Mouse (Mus musculus) liver, embryonic 11.5 days (tissue): Measurements from ENCODE around the gene Galnt4. TPM values are rescaled to one million over a fixed set of nuclear protein-coding genes. Genes with fewer than 3 reads are reported as not detected.

Experiments
- ATAC-seq: fragments of 200-750 bp; cut with Nextera tagmentation; replicated peaks from 2 replicates; pipeline ENCODE4 v1.8.0; 2017; ENCODE audit warnings: moderate number of reproducible peaks, mild to moderate bottlenecking, moderate TSS enrichment, moderate library complexity; ENCODE audit not compliant: low FRiP score
- DNase-seq: peaks from one replicate; pipeline ENCODE4 v3.0.0-alpha.2; 2017; ENCODE audit warnings: low spot score
- H3K27ac ChIP-seq: fragments of 300-500 bp; sonication (generic); 2 replicates; pipeline ENCODE4 v1.5.1; 2014; ENCODE audit warnings: mild to moderate bottlenecking, low read depth, low read length, control low read depth
- H3K27me3 ChIP-seq: fragments of 300-500 bp; sonication (generic); replicated peaks from 2 replicates; pipeline ENCODE4 v1.6.1; 2014; ENCODE audit warnings: low read length, mixed read lengths; ENCODE audit not compliant: control insufficient read depth, insufficient read depth
- H3K36me3 ChIP-seq: fragments of 300-500 bp; sonication (generic); 2 replicates; pipeline ENCODE4 v1.6.1; 2014; ENCODE audit warnings: mild to moderate bottlenecking, low read length, moderate library complexity, mixed read lengths; ENCODE audit not compliant: control insufficient read depth, insufficient read depth
- H3K4me1 ChIP-seq: fragments of 300-500 bp; sonication (generic); replicated peaks from 2 replicates; pipeline ENCODE4 v1.6.1; 2014; ENCODE audit warnings: low read length, mixed read lengths; ENCODE audit not compliant: control insufficient read depth, insufficient read depth
- H3K4me2 ChIP-seq: fragments of 300-500 bp; sonication (generic); 2 replicates; pipeline ENCODE4 v1.6.1; 2014; ENCODE audit warnings: mild to moderate bottlenecking, control low read depth, moderate library complexity
- H3K4me3 ChIP-seq: fragments of 300-500 bp; sonication (generic); 2 replicates; pipeline ENCODE4 v1.5.1; 2014; ENCODE audit warnings: low read depth, low read length, control low read depth
- H3K9ac ChIP-seq: fragments of 300-500 bp; sonication (generic); 2 replicates; pipeline ENCODE4 v1.6.1; 2014; ENCODE audit warnings: low read depth, low read length, control low read depth
- H3K9me3 ChIP-seq: fragments of 300-500 bp; sonication (generic); 2 replicates; pipeline ENCODE4 v1.6.1; 2016; ENCODE audit warnings: low read length, inconsistent platforms, mixed read lengths; ENCODE audit not compliant: control insufficient read depth
- WGBS: fragments of 180-500 bp; shearing (Covaris S2); extraction: QIAGEN DNeasy Blood & Tissue Kit; methylation state at CpG from one replicate; pipeline ENCODE4 v1.1.7; 2014; 5-methylcytosine and 5-hydroxymethylcytosine counted together
- polyA plus RNA-seq: library from polyadenylated mRNA; unstranded; fragments of >200 nt; fragmentation: Nextera tagmentation; extraction: Ambion mirVana; gene quantifications from 2 replicates; pipeline ENCODE4 v1.2.1, GENCODE M21; 2014

Galnt4 gene
- polyA plus RNA-seq, 1 experiment from 2014 or later = 7.0 TPM

DNA sequence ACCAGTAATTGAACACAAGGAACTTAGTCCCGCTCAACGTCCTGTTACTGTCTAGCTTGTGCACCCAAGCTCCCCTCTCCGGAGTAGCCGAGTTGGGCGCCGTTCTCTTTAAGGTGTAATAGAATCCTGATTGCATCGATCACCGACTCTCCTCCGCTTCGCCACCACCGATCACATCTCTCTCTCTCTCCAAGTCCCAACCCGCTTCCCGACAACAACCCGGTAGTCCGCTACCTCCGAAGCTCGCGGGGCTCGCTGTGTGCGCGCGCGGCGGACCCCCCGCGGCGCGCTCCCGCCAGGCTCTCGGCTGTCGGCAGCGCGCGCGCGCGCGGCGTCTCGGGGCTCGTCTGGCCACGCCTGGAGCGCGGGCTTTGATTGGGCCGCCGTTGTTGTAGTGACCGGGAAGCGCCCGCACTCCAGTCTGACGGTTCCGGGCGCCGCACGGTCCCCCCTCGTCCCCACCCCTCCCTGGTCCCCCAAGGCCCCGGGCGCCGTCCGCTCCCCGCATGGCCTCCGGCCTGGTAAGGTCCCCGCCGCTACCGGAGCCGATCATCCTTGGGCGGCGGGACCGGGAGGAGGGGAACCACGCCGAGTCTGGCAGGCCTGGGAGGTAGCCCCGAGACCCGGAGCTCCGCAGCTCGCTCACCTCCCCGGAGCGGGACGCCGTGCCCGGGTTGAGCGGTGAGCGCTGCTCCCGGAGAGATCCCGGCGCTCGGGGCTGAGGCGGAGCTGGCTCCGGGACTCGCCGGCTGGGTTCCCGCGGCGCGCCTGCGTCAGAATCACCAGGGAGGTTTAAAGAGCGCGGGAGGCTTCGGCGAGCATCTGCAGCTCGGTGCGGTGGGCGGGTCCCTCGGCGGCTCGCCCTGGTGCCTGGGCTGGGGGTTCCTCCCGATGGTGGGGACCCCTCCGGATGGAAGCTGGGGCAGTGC is 992 bp upstream of the Galnt4 start, which contains the start of gene Poc1b:
Gene Poc1b (plus strand): TSS at position 334 of the 929 bp plus-strand sequence.
- Histone ChIP-seq H3K9ac (peak within 1 kb of the TSS; percentile 89), H3K27me3 (no peaks in the 10 kb centered on the region), H3K4me1 (no peaks in the 10 kb centered on the region; the same call in 1 of the 2 replicates), H3K9me3 (peaks cover 3% of the 10 kb centered on the region; the same call in 1 of the 2 replicates), H3K27ac (peak within 1 kb of the TSS; percentile 78), H3K4me3 (peak within 1 kb of the TSS; percentile 92), H3K4me2 (peak within 1 kb of the TSS; percentile 95), H3K36me3 (peaks cover 10% of the 10 kb centered on the region)
- WGBS = under 1% methylated on average over 103 of the region's 106 CpGs
- ATAC-seq (peak; percentile 92), DNase-seq (peak; percentile 91)

DNA sequence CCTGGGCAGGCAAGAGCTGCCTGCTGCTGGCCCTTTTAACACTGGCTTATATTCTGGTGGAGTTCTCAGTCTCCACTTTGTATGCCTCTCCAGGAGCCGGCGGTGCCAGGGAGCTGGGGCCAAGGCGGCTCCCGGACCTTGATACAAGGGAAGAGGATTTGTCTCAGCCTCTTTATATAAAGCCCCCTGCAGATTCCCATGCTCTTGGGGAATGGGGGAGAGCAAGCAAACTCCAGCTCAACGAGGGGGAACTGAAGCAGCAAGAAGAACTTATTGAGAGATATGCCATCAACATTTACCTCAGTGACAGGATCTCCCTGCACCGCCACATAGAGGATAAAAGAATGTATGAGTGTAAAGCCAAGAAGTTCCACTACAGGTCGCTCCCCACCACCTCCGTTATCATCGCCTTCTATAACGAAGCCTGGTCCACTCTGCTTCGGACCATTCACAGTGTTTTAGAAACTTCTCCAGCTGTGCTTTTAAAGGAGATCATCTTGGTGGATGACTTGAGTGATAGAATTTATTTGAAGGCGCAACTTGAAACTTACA is 548 bp downstream of the Galnt4 start:
- H3K4me3 ChIP-seq = peak overlapping the region; percentile 92
- no peak overlapping the region for H3K27ac ChIP-seq
- H3K4me1 ChIP-seq = no peaks in the 10 kb centered on the region; the same call in 1 of the 2 replicates
- ATAC-seq = no peak
- peaks cover 7% of the 10 kb centered on the region; the same call in 1 of the 2 replicates for H3K36me3 ChIP-seq
- H3K27me3 ChIP-seq = no peaks in the 10 kb centered on the region
- peak; percentile 50 for DNase-seq
- 40% methylated on average over 12 of the region's 12 CpGs for WGBS
- peaks cover 3% of the 10 kb centered on the region; the same call in 1 of the 2 replicates for H3K9me3 ChIP-seq
- peak overlapping the region; percentile 95 for H3K4me2 ChIP-seq
- peak overlapping the region; percentile 89 for H3K9ac ChIP-seq

DNA sequence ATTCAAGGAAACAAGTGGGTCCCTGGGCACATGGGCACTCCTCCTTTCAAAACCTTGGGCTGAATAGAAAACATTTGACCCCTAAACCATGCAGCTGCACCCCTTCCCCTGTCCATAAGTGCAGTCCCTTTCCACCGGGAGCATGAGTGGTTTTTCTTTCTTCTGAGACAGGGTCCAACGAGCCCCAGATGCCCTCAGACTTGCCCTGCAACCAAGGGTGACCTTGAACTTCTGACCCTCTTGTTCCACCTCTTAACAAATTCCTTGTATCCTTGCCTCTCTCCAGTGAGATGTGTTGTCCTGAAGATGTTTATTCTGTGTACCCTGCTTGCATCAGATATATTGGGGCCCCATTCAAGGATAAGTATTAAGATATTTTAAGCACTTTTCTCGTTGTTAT is 5.6 kb downstream of the Galnt4 start:
- H3K9me3 ChIP-seq = peaks cover 3% of the 10 kb centered on the region; the same call in 1 of the 2 replicates
- no peak overlapping the region for H3K4me2 ChIP-seq
- no peaks in the 10 kb centered on the region for H3K27me3 ChIP-seq
- H3K4me1 ChIP-seq = peaks cover 6% of the 10 kb centered on the region
- no peak overlapping the region for H3K4me3 ChIP-seq
- no peak for ATAC-seq
- no peak overlapping the region for H3K27ac ChIP-seq
- DNase-seq = no peak
- 69% methylated on average over 3 of the region's 3 CpGs for WGBS
- no peak overlapping the region for H3K9ac ChIP-seq
- peaks cover 7% of the 10 kb centered on the region; the same call in 1 of the 2 replicates for H3K36me3 ChIP-seq

DNA sequence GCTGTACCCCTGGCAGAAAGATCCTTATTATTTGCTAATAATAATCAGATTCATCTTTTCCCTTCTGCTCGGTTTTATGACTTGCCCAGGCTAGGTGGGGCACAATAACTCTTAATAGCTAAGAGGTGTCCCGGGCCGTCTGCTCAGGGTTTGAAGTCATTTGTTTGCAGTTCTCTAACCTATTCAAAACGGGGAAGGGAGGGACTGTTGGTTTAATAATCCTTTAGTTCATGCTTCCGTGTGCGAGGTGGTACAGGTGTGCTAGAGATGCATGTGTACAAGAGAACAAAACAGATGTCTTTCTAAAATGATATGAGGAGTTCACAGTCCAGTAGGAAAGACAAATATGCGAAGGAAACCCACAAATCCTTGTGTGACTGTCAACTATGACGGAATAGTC is 6.3 kb downstream of the Galnt4 start:
- peaks cover 4% of the 10 kb centered on the region; the same call in 1 of the 2 replicates for H3K36me3 ChIP-seq
- 82% methylated on average over 8 of the region's 8 CpGs for WGBS
- peaks cover 6% of the 10 kb centered on the region for H3K4me1 ChIP-seq
- H3K4me3 ChIP-seq = no peak overlapping the region
- no peak overlapping the region for H3K9ac ChIP-seq
- ATAC-seq = no peak
- H3K9me3 ChIP-seq = peaks cover 1% of the 10 kb centered on the region; the same call in 1 of the 2 replicates
- no peak overlapping the region for H3K27ac ChIP-seq
- no peak overlapping the region for H3K4me2 ChIP-seq
- DNase-seq = no peak
- H3K27me3 ChIP-seq = no peaks in the 10 kb centered on the region

- Histone ChIP-seq H3K9me3 (no peaks in the 10 kb centered on the region), H3K4me1 (peaks cover 6% of the 10 kb centered on the region), H3K4me3 (no peak overlapping the region), H3K36me3 (no peaks in the 10 kb centered on the region), H3K4me2 (peak overlapping the region; percentile 22; the same call in 1 of the 2 replicates), H3K27ac (no peak overlapping the region), H3K9ac (no peak overlapping the region), H3K27me3 (no peaks in the 10 kb centered on the region)
- ATAC-seq = no peak
- WGBS = 48% methylated on average over 18 of the region's 18 CpGs
- peak; percentile 32 for DNase-seq
Observed at GRCm38 (mm10) chr10:99115471-99116236, 7.7 kb downstream of the Galnt4 start.

- WGBS = 64% methylated on average over 8 of the region's 8 CpGs
- no peaks in the 10 kb centered on the region for H3K36me3 ChIP-seq
Observed at GRCm38 (mm10) chr10:99116237-99116632, 8.3 kb downstream of the Galnt4 start.

GRCm38 (mm10) chr10:99116650-99117615 is 9.0 kb downstream of the Galnt4 start:
- no peaks in the 10 kb centered on the region for H3K9me3 ChIP-seq
- no peaks in the 10 kb centered on the region for H3K27me3 ChIP-seq
- peak; percentile 31 for DNase-seq
- H3K36me3 ChIP-seq = no peaks in the 10 kb centered on the region
- no peak overlapping the region for H3K4me3 ChIP-seq
- H3K4me1 ChIP-seq = peaks cover 6% of the 10 kb centered on the region
- no peak overlapping the region for H3K9ac ChIP-seq
- no peak overlapping the region for H3K4me2 ChIP-seq
- H3K27ac ChIP-seq = no peak overlapping the region
- ATAC-seq = no peak
- 84% methylated on average over 16 of the region's 16 CpGs for WGBS

More at GRCm38 (mm10) chr10:99116237-99116632, 8.3 kb downstream of the Galnt4 start:
- no peak overlapping the region for H3K4me2 ChIP-seq
- no peak overlapping the region for H3K4me3 ChIP-seq
- H3K4me1 ChIP-seq = peaks cover 6% of the 10 kb centered on the region
- ATAC-seq = no peak
- H3K27me3 ChIP-seq = no peaks in the 10 kb centered on the region
- DNase-seq = no peak
- H3K27ac ChIP-seq = no peak overlapping the region
- H3K9ac ChIP-seq = no peak overlapping the region
- H3K9me3 ChIP-seq = no peaks in the 10 kb centered on the region
